Mouse (Mus musculus) embryonic facial prominence, embryonic 12.5 days (tissue): ENCODE data around the gene Dclk3. TPM values are rescaled to one million over a fixed set of nuclear protein-coding genes. Genes with fewer than 3 reads are reported as not detected.

ENCODE experiments used
- ATAC-seq: fragments of 200-750 bp; cut with Nextera tagmentation; 2 replicates; pipeline ENCODE4 v1.8.0; 2017; ENCODE audit not compliant: insufficient number of reproducible peaks, insufficient read depth, low FRiP score, low TSS enrichment
- H3K27ac ChIP-seq: fragments of 300-500 bp; sonication (generic); 2 replicates; pipeline ENCODE4 v1.5.1; 2016; ENCODE audit warnings: mild to moderate bottlenecking
- H3K27me3 ChIP-seq: fragments of 300-500 bp; sonication (generic); 2 replicates; pipeline ENCODE4 v1.6.1; 2016; ENCODE audit warnings: mild to moderate bottlenecking, moderate library complexity
- H3K36me3 ChIP-seq: fragments of 300-500 bp; sonication (generic); 2 replicates; pipeline ENCODE4 v1.6.1; 2016; ENCODE audit warnings: mild to moderate bottlenecking
- H3K4me1 ChIP-seq: fragments of 300-500 bp; sonication (generic); 2 replicates; pipeline ENCODE4 v1.6.1; 2016
- H3K4me2 ChIP-seq: fragments of 300-500 bp; sonication (generic); replicated peaks from 2 replicates; pipeline ENCODE4 v1.6.1; 2016; ENCODE audit warnings: mild to moderate bottlenecking, moderate library complexity
- H3K4me3 ChIP-seq: fragments of 300-500 bp; sonication (generic); 2 replicates; pipeline ENCODE4 v1.5.1; 2016; ENCODE audit warnings: mild to moderate bottlenecking
- H3K9ac ChIP-seq: fragments of 300-500 bp; sonication (generic); 2 replicates; pipeline ENCODE4 v1.6.1; 2016; ENCODE audit warnings: mild to moderate bottlenecking, moderate library complexity
- H3K9me3 ChIP-seq: fragments of 300-500 bp; sonication (generic); 2 replicates; pipeline ENCODE4 v1.6.1; 2016; ENCODE audit warnings: mild to moderate bottlenecking, moderate library complexity
- WGBS: fragments of 180-500 bp; shearing (Covaris S2); methylation state at CpG from one replicate; pipeline ENCODE4 v1.1.7; 2016; 5-methylcytosine and 5-hydroxymethylcytosine counted together
- polyA plus RNA-seq: library from polyadenylated mRNA; unstranded; fragments of >200 nt; fragmentation: Nextera tagmentation; extraction: Ambion mirVana; gene quantifications from 2 replicates; pipeline ENCODE4 v1.2.1, GENCODE M21; 2016

Dclk3 gene
- 2.9 and 3.5 TPM in 2 replicates for polyA plus RNA-seq

- peak within 1 kb of the TSS; percentile 41; the same call in 1 of the 2 replicates for H3K9ac ChIP-seq
- ATAC-seq, result peak; percentile 53; the same call in 1 of the 2 replicates
- H3K36me3 ChIP-seq, result no peaks in the 10 kb centered on the region
- no peaks in the 10 kb centered on the region for H3K9me3 ChIP-seq
- H3K4me3 ChIP-seq, result peak within 1 kb of the TSS; percentile 50
- peak within 1 kb of the TSS; percentile 83 for H3K4me2 ChIP-seq
- WGBS, result 6% methylated on average over 37 of the region's 57 CpGs
- H3K27ac ChIP-seq, result no peak within 1 kb of the TSS
- H3K27me3 ChIP-seq, result peaks cover 35% of the 10 kb centered on the region
- H3K4me1 ChIP-seq, result no peaks in the 10 kb centered on the region
Measured at GRCm38 (mm10) chr9:111438904-111439835, at the start of gene Dclk3. TSS of gene Dclk3 (plus strand) at chr9:111439081.

GRCm38 (mm10) chr9:111390016-111390415 lies 48.9 kb upstream of the Dclk3 start:
- Histone ChIP-seq H3K4me3 (no peak overlapping the region), H3K9ac (no peak overlapping the region), H3K4me2 (no peak overlapping the region), H3K27ac (no peak overlapping the region), H3K36me3 (no peaks in the 10 kb centered on the region), H3K4me1 (no peaks in the 10 kb centered on the region), H3K9me3 (no peaks in the 10 kb centered on the region), H3K27me3 (no peaks in the 10 kb centered on the region)
- ATAC-seq, result no peak
- 79% methylated on average over 9 of the region's 9 CpGs for whole genome bisulfite sequencing

DNA sequence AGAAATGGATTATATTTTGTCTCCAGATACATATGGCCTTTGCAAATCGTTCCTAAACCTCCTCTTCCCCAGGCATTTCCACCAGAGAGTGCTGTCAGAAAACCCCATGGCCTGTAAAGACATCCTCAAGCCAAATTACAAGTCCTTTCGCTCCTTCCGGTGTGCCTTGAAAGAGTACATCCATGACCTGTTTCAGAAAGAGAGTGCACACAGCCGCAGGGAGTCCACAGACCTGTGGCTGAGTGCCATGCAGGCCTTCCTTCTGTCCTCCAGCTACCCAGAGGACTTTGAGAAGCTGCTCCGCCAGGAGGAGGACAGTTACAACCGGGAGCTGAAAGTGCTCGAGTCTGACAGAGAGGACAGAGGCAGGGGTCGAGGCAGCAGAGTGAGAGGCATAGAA lies 47.8 kb upstream of the Dclk3 start:
- no peak overlapping the region for H3K27ac ChIP-seq
- H3K36me3 ChIP-seq, result no peaks in the 10 kb centered on the region
- no peak overlapping the region for H3K9ac ChIP-seq
- no peak for ATAC-seq
- H3K4me2 ChIP-seq, result no peak overlapping the region
- H3K4me1 ChIP-seq, result no peaks in the 10 kb centered on the region
- 79% methylated on average over 8 of the region's 8 CpGs for WGBS
- H3K4me3 ChIP-seq, result no peak overlapping the region
- no peaks in the 10 kb centered on the region for H3K27me3 ChIP-seq
- H3K9me3 ChIP-seq, result no peaks in the 10 kb centered on the region

- Histone ChIP-seq H3K9ac (no peak overlapping the region), H3K4me3 (no peak overlapping the region), H3K4me2 (no peak overlapping the region), H3K27me3 (no peaks in the 10 kb centered on the region), H3K9me3 (no peaks in the 10 kb centered on the region), H3K27ac (no peak overlapping the region), H3K36me3 (no peaks in the 10 kb centered on the region), H3K4me1 (no peaks in the 10 kb centered on the region)
- ATAC-seq, result no peak
- 83% methylated on average over 18 of the region's 18 CpGs for WGBS
Measured at GRCm38 (mm10) chr9:111391926-111392442, 46.9 kb upstream of the Dclk3 start.

DNA sequence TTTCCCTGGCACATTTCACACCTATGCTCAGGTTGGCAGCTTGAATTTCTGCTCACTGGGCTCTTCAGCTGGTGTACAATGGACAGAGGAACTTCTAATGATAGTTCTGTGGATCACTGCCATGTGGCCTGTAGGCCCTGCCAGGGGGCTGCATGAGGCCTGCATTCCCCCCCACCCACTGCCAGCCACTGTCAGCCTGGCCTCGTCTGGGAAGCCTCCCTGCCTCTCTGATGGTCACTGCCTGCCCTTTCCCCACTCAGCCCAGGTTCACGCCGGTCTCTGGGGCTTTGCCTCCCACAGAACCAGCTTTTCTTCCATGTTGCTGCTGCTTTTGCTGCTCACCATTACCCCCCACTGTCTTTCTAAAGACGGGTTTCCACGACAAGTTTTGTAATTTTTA lies 43.6 kb upstream of the Dclk3 start:
- Histone ChIP-seq H3K27me3 (no peaks in the 10 kb centered on the region), H3K9me3 (no peaks in the 10 kb centered on the region), H3K4me2 (no peak overlapping the region), H3K4me1 (no peaks in the 10 kb centered on the region), H3K9ac (no peak overlapping the region), H3K36me3 (no peaks in the 10 kb centered on the region), H3K4me3 (no peak overlapping the region), H3K27ac (no peak overlapping the region)
- no peak for ATAC-seq
- 72% methylated on average over 5 of the region's 5 CpGs for WGBS

DNA sequence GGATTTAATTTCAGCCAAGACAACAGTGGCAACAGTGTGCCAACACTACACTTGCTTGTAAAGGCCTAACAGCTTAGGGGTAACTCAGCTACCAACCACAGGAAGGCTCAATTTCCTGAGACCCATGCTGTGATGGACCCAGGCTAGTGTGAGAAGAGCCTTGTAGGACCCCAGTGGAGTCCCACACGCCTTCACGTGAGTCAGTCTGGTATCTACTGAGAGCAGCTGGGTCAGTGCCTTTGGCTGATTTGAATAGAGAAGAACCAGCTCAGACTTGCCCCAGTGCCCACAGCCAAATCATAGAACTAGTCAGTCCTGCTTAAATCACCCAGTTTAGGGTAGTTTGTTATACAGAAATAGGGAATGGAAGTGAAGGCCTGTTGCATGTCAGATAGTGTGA lies 40.8 kb upstream of the Dclk3 start:
- WGBS, result 79% methylated on average over 2 of the region's 2 CpGs
- Histone ChIP-seq H3K4me3 (no peak overlapping the region), H3K27me3 (no peaks in the 10 kb centered on the region), H3K9ac (no peak overlapping the region), H3K27ac (no peak overlapping the region), H3K4me1 (no peaks in the 10 kb centered on the region), H3K4me2 (no peak overlapping the region), H3K9me3 (no peaks in the 10 kb centered on the region), H3K36me3 (no peaks in the 10 kb centered on the region)
- no peak for ATAC-seq

DNA sequence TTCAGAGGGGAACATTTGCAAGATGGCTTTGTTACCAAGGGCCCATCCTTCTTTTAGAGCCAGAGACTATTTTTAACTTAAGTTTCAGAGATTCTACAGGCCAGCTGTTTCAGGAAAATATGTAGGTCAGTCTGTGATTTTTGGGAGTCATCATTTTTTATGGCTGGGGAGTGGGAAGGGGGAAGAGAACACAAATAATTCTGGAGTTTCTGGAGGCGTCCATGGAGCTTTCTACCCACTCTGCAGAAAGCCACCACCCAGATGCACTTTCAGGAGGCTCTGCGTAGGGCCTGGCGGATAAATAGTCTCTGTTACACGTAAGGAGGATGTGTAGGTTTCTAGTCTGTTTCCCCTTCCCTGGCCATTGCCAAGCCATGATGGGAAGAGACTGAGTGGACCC lies 38.8 kb upstream of the Dclk3 start:
- 90% methylated on average over 4 of the region's 4 CpGs for WGBS
- Histone ChIP-seq H3K9ac (no peak overlapping the region), H3K9me3 (no peaks in the 10 kb centered on the region), H3K4me2 (no peak overlapping the region), H3K27me3 (no peaks in the 10 kb centered on the region), H3K4me3 (no peak overlapping the region), H3K4me1 (no peaks in the 10 kb centered on the region), H3K36me3 (no peaks in the 10 kb centered on the region), H3K27ac (no peak overlapping the region)
- ATAC-seq, result no peak

GRCm38 (mm10) chr9:111403159-111403558 lies 35.7 kb upstream of the Dclk3 start:
- no peaks in the 10 kb centered on the region for H3K27me3 ChIP-seq

GRCm38 (mm10) chr9:111404346-111405079 lies 34.4 kb upstream of the Dclk3 start:
- Histone ChIP-seq H3K9ac (no peak overlapping the region), H3K36me3 (no peaks in the 10 kb centered on the region), H3K27ac (no peak overlapping the region), H3K27me3 (no peaks in the 10 kb centered on the region), H3K4me1 (no peaks in the 10 kb centered on the region), H3K4me2 (no peak overlapping the region), H3K4me3 (no peak overlapping the region), H3K9me3 (no peaks in the 10 kb centered on the region)
- ATAC-seq, result no peak
- 83% methylated on average over 12 of the region's 12 CpGs for WGBS

More at GRCm38 (mm10) chr9:111403159-111403558, 35.7 kb upstream of the Dclk3 start:
- Histone ChIP-seq H3K9ac (no peak overlapping the region), H3K4me3 (no peak overlapping the region), H3K36me3 (no peaks in the 10 kb centered on the region), H3K4me2 (no peak overlapping the region), H3K4me1 (no peaks in the 10 kb centered on the region), H3K27ac (no peak overlapping the region), H3K9me3 (no peaks in the 10 kb centered on the region)
- no peak for ATAC-seq
- 88% methylated on average over 4 of the region's 4 CpGs for WGBS

GRCm38 (mm10) chr9:111405080-111405428 lies 33.8 kb upstream of the Dclk3 start:
- H3K4me3 ChIP-seq, result no peak overlapping the region
- no peaks in the 10 kb centered on the region for H3K36me3 ChIP-seq
- 89% methylated on average over 6 of the region's 6 CpGs for WGBS
- H3K9me3 ChIP-seq, result no peaks in the 10 kb centered on the region
- no peak overlapping the region for H3K9ac ChIP-seq
- H3K4me1 ChIP-seq, result no peaks in the 10 kb centered on the region
- no peak overlapping the region for H3K27ac ChIP-seq
- no peak for ATAC-seq
- H3K27me3 ChIP-seq, result no peaks in the 10 kb centered on the region
- no peak overlapping the region for H3K4me2 ChIP-seq

DNA sequence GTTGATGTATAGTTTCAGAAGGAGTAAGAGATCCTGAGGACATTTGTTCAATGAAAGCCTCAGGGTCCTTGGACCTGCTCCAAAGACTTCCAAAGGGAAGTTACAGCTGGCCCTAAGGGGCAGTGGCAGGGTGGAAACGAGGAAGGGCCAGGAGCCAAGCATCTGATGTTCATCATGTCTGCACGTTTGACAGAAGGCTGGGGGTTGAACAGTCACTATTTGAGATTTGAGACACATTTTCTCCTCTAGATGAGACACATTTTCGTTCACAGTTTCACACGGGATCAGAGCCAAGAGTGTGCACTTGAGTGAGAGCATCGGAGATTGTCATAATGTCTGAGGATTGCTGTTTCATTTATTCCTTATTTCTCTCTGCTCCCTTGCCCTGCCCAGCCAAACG lies 30.9 kb upstream of the Dclk3 start:
- H3K9me3 ChIP-seq, result no peaks in the 10 kb centered on the region
- H3K4me2 ChIP-seq, result no peak overlapping the region
- no peak overlapping the region for H3K9ac ChIP-seq
- no peaks in the 10 kb centered on the region for H3K27me3 ChIP-seq
- H3K36me3 ChIP-seq, result no peaks in the 10 kb centered on the region
- no peaks in the 10 kb centered on the region for H3K4me1 ChIP-seq
- no peak overlapping the region for H3K4me3 ChIP-seq
- ATAC-seq, result no peak
- no peak overlapping the region for H3K27ac ChIP-seq
- 69% methylated on average over 6 of the region's 6 CpGs for WGBS

- no peak for ATAC-seq
- 82% methylated on average over 10 of the region's 10 CpGs for WGBS
- H3K4me1 ChIP-seq, result no peaks in the 10 kb centered on the region
- no peak overlapping the region for H3K9ac ChIP-seq
- H3K4me2 ChIP-seq, result no peak overlapping the region
- no peaks in the 10 kb centered on the region for H3K36me3 ChIP-seq
- no peaks in the 10 kb centered on the region for H3K27me3 ChIP-seq
- no peak overlapping the region for H3K27ac ChIP-seq
- H3K9me3 ChIP-seq, result no peaks in the 10 kb centered on the region
- H3K4me3 ChIP-seq, result no peak overlapping the region
Measured at GRCm38 (mm10) chr9:111408427-111408826, 30.5 kb upstream of the Dclk3 start.
